Mouse (Mus musculus): ENCODE results near the gene Mxra8.

DNA sequence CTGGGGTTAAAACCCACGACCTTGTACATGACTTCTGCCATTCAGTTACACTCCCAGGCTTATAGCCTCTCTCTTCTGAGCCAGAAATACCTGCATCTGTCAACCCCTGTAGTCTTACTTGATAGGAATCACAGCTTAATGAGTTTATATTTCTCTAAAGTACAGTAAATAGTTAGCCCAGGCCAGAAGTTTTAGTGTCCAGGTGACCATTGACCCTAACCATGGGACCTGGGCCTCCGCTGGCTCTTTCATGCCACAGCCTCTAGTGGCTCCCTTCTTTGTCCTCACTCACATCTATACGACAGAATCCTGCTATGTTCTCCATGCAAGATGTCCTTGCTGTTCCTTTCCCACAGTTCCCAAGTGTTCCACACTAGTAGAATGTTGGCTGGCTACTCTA, 31.6 kb upstream of the Mxra8 start:
- TF ChIP-seq CTCF (IDR thresholded peaks at IDR 0.05; ENCODE audit: low read depth) = no peak
- TF ChIP-seq EP300 (IDR thresholded peaks at IDR 0.05; ENCODE audit: low read depth) = no peak
